Mouse (Mus musculus) C2C12 (cell line): Measurements from ENCODE around the gene Fam193a. TPM values are rescaled to one million over a fixed set of nuclear protein-coding genes. Genes with fewer than 3 reads are reported as not detected.

ENCODE experiments used
- H3K27me3 ChIP-seq: one replicate; pipeline ENCODE4 v1.6.1; 2011; ENCODE audit not compliant: control insufficient read depth, insufficient read depth, insufficient read length
- H3K36me3 ChIP-seq: one replicate; pipeline ENCODE4 v1.6.1; 2011; ENCODE audit not compliant: control insufficient read depth, insufficient read depth
- H3K4me3 ChIP-seq: one replicate; pipeline ENCODE4 v1.5.1; 2011; ENCODE audit warnings: mild to moderate bottlenecking, control low read depth; ENCODE audit not compliant: poor library complexity, insufficient read depth, severe bottlenecking
- H3K79me2 ChIP-seq: one replicate; pipeline ENCODE4 v1.6.1; 2011; ENCODE audit not compliant: control insufficient read depth, insufficient read depth
- H3K79me3 ChIP-seq: one replicate; pipeline ENCODE4 v1.6.1; 2011; ENCODE audit warnings: low read depth, control low read depth
- H3ac ChIP-seq: one replicate; pipeline ENCODE3; 2011; ENCODE audit warnings: low read depth; ENCODE audit not compliant: control insufficient read depth, insufficient read length
- CEBPB ChIP-seq: IDR thresholded peaks from one replicate; pipeline ENCODE4 v1.6.1; 2011; ENCODE audit warnings: low read depth, mild to moderate bottlenecking, control low read depth, moderate library complexity
- CTCF ChIP-seq: IDR thresholded peaks from one replicate; pipeline ENCODE4 v1.5.1; 2011; ENCODE audit not compliant: control insufficient read depth, insufficient read depth, insufficient read length
- FOSL1 ChIP-seq: IDR thresholded peaks from one replicate; pipeline ENCODE4 v1.8.0; 2011; ENCODE audit warnings: mild to moderate bottlenecking, low read length; ENCODE audit not compliant: poor library complexity, insufficient read depth, severe bottlenecking
- MAX ChIP-seq: IDR thresholded peaks from one replicate; pipeline ENCODE4 v1.6.1; 2011; ENCODE audit warnings: mild to moderate bottlenecking, control low read depth
- MYOD1 ChIP-seq: IDR thresholded peaks from one replicate; pipeline ENCODE4 v1.6.1; 2011; ENCODE audit warnings: low read depth; ENCODE audit not compliant: control insufficient read depth, insufficient read length
- MYOG ChIP-seq: IDR thresholded peaks from one replicate; pipeline ENCODE4 v1.6.1; 2011; ENCODE audit not compliant: control insufficient read depth, insufficient read length; ENCODE audit errors: extremely low read depth
- USF1 ChIP-seq: IDR thresholded peaks from one replicate; pipeline ENCODE4 v1.6.1; 2011; ENCODE audit warnings: low read depth, mild to moderate bottlenecking, control low read depth, moderate library complexity
- polyA plus RNA-seq: library from polyadenylated mRNA; unstranded; fragments of >200 nt; fragmentation: generic; extraction: Trizol; gene quantifications from one replicate; pipeline ENCODE4 v1.2.1, GENCODE M21; 2012; ENCODE audit warnings: missing spikeins

Gene Fam193a
- polyA plus RNA-seq, 1 experiment: 11.4 TPM

GRCm38 (mm10) chr5:34480926-34481325 is 111.2 kb downstream of the Fam193a start:
- TF ChIP-seq CTCF (no peak), MYOD1 (no peak), MYOG (no peak)
- Histone ChIP-seq H3K36me3 (peaks cover 46% of the 10 kb centered on the region), H3K27me3 (no peaks in the 10 kb centered on the region), H3K4me3 (no peak overlapping the region), H3ac (no peak overlapping the region), H3K79me3 (no peaks in the 10 kb centered on the region), H3K79me2 (no peaks in the 10 kb centered on the region)

DNA sequence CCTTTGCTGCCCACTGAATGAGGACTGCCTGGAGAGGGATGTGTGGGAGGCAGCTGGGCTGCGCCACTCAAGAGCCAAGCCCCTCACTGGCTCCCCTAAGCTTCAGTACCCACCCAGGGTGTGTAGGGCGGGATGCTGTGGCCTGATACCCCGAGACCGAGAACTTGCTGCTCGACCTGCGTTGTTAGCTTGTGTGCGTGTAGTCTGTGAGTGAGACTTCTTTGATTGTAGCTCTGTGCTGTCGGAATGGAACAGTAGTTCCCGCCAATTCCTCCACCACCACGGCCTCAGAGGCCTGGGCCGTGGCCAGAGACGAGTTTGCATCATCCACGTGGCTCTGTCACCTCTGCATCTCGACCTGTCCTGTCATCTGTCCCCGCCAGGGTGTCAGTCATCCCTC is 116.0 kb downstream of the Fam193a start:
- Histone ChIP-seq H3K79me3 (no peaks in the 10 kb centered on the region), H3K79me2 (no peaks in the 10 kb centered on the region), H3K36me3 (peaks cover 18% of the 10 kb centered on the region), H3ac (no peak overlapping the region), H3K4me3 (no peak overlapping the region), H3K27me3 (no peaks in the 10 kb centered on the region)
- TF ChIP-seq MYOG (no peak), MYOD1 (no peak), CTCF (no peak), FOSL1 (no peak), MAX (no peak), USF1 (no peak), CEBPB (no peak)

- Histone ChIP-seq H3ac (no peak overlapping the region), H3K36me3 (peaks cover 6% of the 10 kb centered on the region), H3K4me3 (no peak overlapping the region), H3K79me3 (no peaks in the 10 kb centered on the region), H3K79me2 (no peaks in the 10 kb centered on the region), H3K27me3 (no peaks in the 10 kb centered on the region)
- TF ChIP-seq CEBPB (no peak), USF1 (no peak), CTCF (no peak), MYOG (no peak), FOSL1 (no peak), MYOD1 (no peak), MAX (no peak)
These were observed 117.8 kb downstream of the Fam193a start for GRCm38 (mm10) chr5:34487320-34488090.

DNA sequence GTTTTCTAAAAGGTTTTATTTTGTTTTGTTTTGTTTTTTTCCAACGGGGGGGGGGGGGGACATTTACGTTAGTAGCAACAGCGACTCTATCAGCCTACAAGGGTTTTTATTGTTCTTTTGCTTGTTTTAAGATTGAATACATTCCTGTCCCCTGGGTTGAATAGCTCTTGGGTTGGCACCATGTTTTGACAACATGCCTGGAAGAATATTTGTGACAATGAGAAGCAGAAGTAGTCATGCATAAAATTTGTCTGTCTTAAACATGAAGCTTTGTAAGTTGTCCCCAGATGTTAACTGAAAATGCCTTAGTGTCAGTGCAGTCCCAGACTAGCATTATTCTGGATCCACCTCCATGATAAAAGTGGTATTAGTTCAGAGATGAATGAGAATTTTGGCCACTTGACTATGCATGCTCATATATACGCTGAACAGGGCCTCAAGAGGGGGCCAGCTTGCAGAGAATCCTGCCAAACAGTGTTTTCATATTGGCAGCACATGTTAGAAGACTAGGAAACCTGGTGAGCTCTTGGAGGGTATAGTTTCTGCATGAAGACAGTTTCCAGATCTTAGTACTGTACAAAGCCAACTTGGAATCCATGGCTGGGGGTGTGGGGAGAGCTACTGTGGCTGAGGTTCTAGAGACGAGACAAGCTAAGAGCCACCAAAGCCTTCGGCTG is 119.1 kb downstream of the Fam193a start:
- Histone ChIP-seq H3K79me3 (no peaks in the 10 kb centered on the region), H3K27me3 (no peaks in the 10 kb centered on the region), H3K36me3 (peaks cover 6% of the 10 kb centered on the region), H3ac (no peak overlapping the region), H3K4me3 (no peak overlapping the region), H3K79me2 (no peaks in the 10 kb centered on the region)
- TF ChIP-seq CEBPB (no peak), MAX (no peak), FOSL1 (no peak), CTCF (no peak), MYOD1 (no peak), MYOG (no peak), USF1 (no peak)

DNA sequence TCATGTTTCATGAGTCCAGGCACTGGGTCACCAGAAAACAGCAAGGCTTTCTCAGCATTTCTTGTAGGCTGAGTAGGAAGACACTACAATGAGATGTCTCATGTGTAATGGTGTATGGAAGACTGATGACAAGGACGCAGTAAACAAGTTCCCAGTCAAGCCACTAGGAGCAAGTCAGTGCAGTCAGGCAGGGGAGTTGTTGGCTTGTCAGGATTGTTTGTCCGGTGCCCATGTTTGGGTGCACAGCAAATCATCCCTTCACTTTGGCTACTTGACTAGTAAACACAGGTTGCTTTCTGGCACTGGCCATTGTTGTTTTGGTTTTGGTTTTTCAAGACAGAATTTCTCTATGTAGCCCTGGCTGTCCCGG is 119.7 kb downstream of the Fam193a start:
- Histone ChIP-seq H3K27me3 (no peaks in the 10 kb centered on the region), H3K79me2 (no peaks in the 10 kb centered on the region), H3K4me3 (no peak overlapping the region), H3ac (no peak overlapping the region), H3K79me3 (no peaks in the 10 kb centered on the region), H3K36me3 (peaks cover 6% of the 10 kb centered on the region)
- TF ChIP-seq MYOD1 (no peak), MYOG (no peak), FOSL1 (no peak), MAX (no peak), CEBPB (no peak), CTCF (no peak), USF1 (no peak)

GRCm38 (mm10) chr5:34496745-34497144 is 127.0 kb downstream of the Fam193a start:
- Histone ChIP-seq H3K36me3 (peaks cover 30% of the 10 kb centered on the region), H3ac (no peak overlapping the region), H3K79me3 (no peaks in the 10 kb centered on the region), H3K4me3 (no peak overlapping the region), H3K79me2 (no peaks in the 10 kb centered on the region), H3K27me3 (no peaks in the 10 kb centered on the region)
- TF ChIP-seq CEBPB: no peak
- TF ChIP-seq MYOG: no peak
- TF ChIP-seq CTCF: no peak
- no peak for TF ChIP-seq USF1
- TF ChIP-seq MAX: no peak
- TF ChIP-seq MYOD1: no peak
- TF ChIP-seq FOSL1: no peak
